Mouse (Mus musculus) stomach, embryonic 14.5 days (tissue): ENCODE measurements around the gene Fcgr1. TPM values are rescaled to one million over a fixed set of nuclear protein-coding genes. Genes with fewer than 3 reads are reported as not detected.
A peak's percentile ranks its signal among the peaks of the same experiment; 100 is the strongest.

Experiments
- ATAC-seq: fragments of 200-750 bp; cut with Nextera tagmentation; 2 replicates; pipeline ENCODE4 v1.8.0; 2017; ENCODE audit warnings: low read depth, moderate TSS enrichment; ENCODE audit not compliant: insufficient number of reproducible peaks, insufficient read depth, low FRiP score
- H3K27ac ChIP-seq: fragments of 300-500 bp; sonication (generic); 2 replicates; pipeline ENCODE4 v1.5.1; 2014; ENCODE audit warnings: mild to moderate bottlenecking, low read length, moderate library complexity, mixed read lengths
- H3K27me3 ChIP-seq: fragments of 300-500 bp; sonication (generic); 2 replicates; pipeline ENCODE4 v1.6.1; 2014; ENCODE audit warnings: low read length, control low read depth, mixed read lengths; ENCODE audit not compliant: control insufficient read depth, insufficient read depth
- H3K36me3 ChIP-seq: fragments of 300-500 bp; sonication (generic); 2 replicates; pipeline ENCODE4 v1.6.1; 2014; ENCODE audit warnings: mild to moderate bottlenecking, control low read depth, low read length, moderate library complexity, mixed read lengths; ENCODE audit not compliant: control insufficient read depth, insufficient read depth
- H3K4me1 ChIP-seq: fragments of 300-500 bp; sonication (generic); 2 replicates; pipeline ENCODE4 v1.6.1; 2014; ENCODE audit warnings: low read length, control low read depth, mixed read lengths; ENCODE audit not compliant: control insufficient read depth, insufficient read depth
- H3K4me2 ChIP-seq: fragments of 300-500 bp; sonication (generic); replicated peaks from 2 replicates; pipeline ENCODE4 v1.6.1; 2014; ENCODE audit warnings: low read depth, low read length, control low read depth
- H3K4me3 ChIP-seq: fragments of 300-500 bp; sonication (generic); 2 replicates; pipeline ENCODE4 v1.5.1; 2014; ENCODE audit warnings: low read depth, low read length, control low read depth
- H3K9ac ChIP-seq: fragments of 300-500 bp; sonication (generic); replicated peaks from 2 replicates; pipeline ENCODE4 v1.6.1; 2014; ENCODE audit warnings: low read depth, mild to moderate bottlenecking, control low read depth, low read length, moderate library complexity, mixed read lengths
- H3K9me3 ChIP-seq: fragments of 300-500 bp; sonication (generic); 2 replicates; pipeline ENCODE4 v1.6.1; 2016; ENCODE audit warnings: low read depth, low read length, control low read depth; ENCODE audit not compliant: control insufficient read depth
- WGBS: fragments of 180-500 bp; shearing (Covaris S2); extraction: QIAGEN DNeasy Blood & Tissue Kit; methylation state at CpG from one replicate; pipeline ENCODE4 v1.1.7; 2014; 5-methylcytosine and 5-hydroxymethylcytosine counted together
- polyA plus RNA-seq: library from polyadenylated mRNA; unstranded; fragments of >200 nt; fragmentation: Nextera tagmentation; extraction: Ambion mirVana; gene quantifications from 2 replicates; pipeline ENCODE4 v1.2.1, GENCODE M21; 2014

The Fcgr1 gene
- polyA plus RNA-seq, 1 experiment from 2014 or later: 3.8 TPM

GRCm38 (mm10) chr3:96255926-96256593 is 37.7 kb downstream of the Fcgr1 start:
- 0 out of 2 replicates have a peak, but pooled peaks cover 8% of the 10 kb centered on the region for H3K4me1 ChIP-seq
- H3K27ac ChIP-seq: 0 out of 2 replicates have a peak overlapping the region, but pooled peaks have one; percentile 6
- 54% methylated on average over 5 of the region's 5 CpGs for WGBS
- H3K9me3 ChIP-seq: no peaks in the 10 kb centered on the region
- H3K36me3 ChIP-seq: no peaks in the 10 kb centered on the region
- no peak for ATAC-seq
- H3K4me2 ChIP-seq: no peak overlapping the region
- no peak overlapping the region for H3K4me3 ChIP-seq
- H3K27me3 ChIP-seq: no peaks in the 10 kb centered on the region
- H3K9ac ChIP-seq: no peak overlapping the region

DNA sequence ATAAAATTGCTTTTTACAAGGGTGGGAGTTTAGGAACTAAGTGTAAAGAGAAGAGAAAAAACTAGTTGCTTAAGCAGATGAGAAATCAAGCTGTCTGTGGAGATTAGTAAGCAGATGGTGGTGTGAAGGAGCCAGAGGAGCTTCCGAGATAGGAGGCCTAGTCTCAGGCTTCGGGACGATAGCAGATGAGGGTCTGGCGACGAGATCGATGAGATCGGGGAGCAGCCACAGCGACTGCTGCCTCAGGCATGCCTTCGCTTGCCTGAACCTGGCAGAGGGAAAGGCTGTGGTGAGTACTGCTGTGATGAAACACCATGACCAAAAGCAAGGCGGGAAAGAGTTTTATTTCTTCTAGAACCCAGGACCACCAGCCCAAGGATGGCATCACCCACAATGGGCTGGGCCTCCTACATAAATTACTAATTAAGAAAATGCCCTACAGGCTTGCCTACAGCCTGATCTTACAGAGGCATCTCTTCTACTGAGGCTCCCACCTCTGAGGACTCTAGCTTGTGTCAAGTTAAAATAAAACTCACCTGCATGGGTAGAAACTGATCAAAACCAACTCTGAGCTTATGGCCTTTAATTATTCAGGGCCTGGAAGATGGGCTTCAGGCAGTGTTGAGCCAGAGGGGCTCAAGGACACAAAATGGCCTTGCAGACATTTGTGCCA is 39.0 kb downstream of the Fcgr1 start:
- 0 out of 2 replicates have a peak, but pooled peaks cover 8% of the 10 kb centered on the region for H3K4me1 ChIP-seq
- no peaks in the 10 kb centered on the region for H3K27me3 ChIP-seq
- H3K9me3 ChIP-seq: no peaks in the 10 kb centered on the region
- no peak overlapping the region for H3K4me2 ChIP-seq
- H3K36me3 ChIP-seq: no peaks in the 10 kb centered on the region
- no peak overlapping the region for H3K4me3 ChIP-seq
- H3K27ac ChIP-seq: no peak overlapping the region
- H3K9ac ChIP-seq: no peak overlapping the region
- 57% methylated on average over 10 of the region's 10 CpGs for WGBS
- ATAC-seq: peak; percentile 71; the same call in 1 of the 2 replicates

- no peak for ATAC-seq
Measured at GRCm38 (mm10) chr3:96251787-96252186, 42.0 kb downstream of the Fcgr1 start.

DNA sequence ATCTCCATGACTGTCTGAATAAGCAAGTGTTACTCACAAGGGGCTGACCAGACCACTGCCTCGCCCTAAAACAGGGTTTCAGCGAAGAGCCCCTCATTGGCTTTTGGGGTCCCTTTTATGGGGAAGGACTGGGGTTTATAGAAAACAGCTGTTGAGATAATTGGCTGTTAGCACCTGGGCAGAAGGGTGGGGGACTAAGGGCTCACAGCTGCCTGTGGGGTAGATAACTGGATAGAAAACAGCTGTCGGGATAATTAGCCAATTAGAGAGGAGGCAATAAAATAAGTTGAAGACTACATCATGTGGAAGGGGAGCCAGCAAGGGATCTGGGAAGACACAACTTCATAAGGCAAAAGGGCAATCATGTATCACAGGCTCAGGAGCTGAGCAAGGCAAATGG is 42.9 kb downstream of the Fcgr1 start:
- Histone ChIP-seq H3K9me3 (no peaks in the 10 kb centered on the region), H3K4me1 (peaks cover 8% of the 10 kb centered on the region; the same call in 1 of the 2 replicates), H3K4me3 (no peak overlapping the region), H3K27me3 (no peaks in the 10 kb centered on the region), H3K9ac (no peak overlapping the region), H3K27ac (no peak overlapping the region), H3K4me2 (no peak overlapping the region), H3K36me3 (no peaks in the 10 kb centered on the region)
- 61% methylated on average over 3 of the region's 3 CpGs for WGBS
- ATAC-seq: no peak

More at GRCm38 (mm10) chr3:96251787-96252186, 42.0 kb downstream of the Fcgr1 start:
- no peak overlapping the region for H3K9ac ChIP-seq
- H3K4me2 ChIP-seq: no peak overlapping the region
- no peaks in the 10 kb centered on the region for H3K27me3 ChIP-seq
- 89% methylated on average over 3 of the region's 3 CpGs for WGBS
- no peaks in the 10 kb centered on the region for H3K36me3 ChIP-seq
- peaks cover 15% of the 10 kb centered on the region; the same call in 1 of the 2 replicates for H3K4me1 ChIP-seq
- no peak overlapping the region for H3K4me3 ChIP-seq
- no peak overlapping the region for H3K27ac ChIP-seq
- no peaks in the 10 kb centered on the region for H3K9me3 ChIP-seq

GRCm38 (mm10) chr3:96249034-96249345 is 44.8 kb downstream of the Fcgr1 start:
- no peak overlapping the region for H3K9ac ChIP-seq
- no peaks in the 10 kb centered on the region for H3K27me3 ChIP-seq
- ATAC-seq: no peak
- H3K4me1 ChIP-seq: peaks cover 12% of the 10 kb centered on the region; the same call in 1 of the 2 replicates
- H3K4me2 ChIP-seq: peak overlapping the region; percentile 49
- H3K27ac ChIP-seq: no peak overlapping the region
- H3K36me3 ChIP-seq: no peaks in the 10 kb centered on the region
- H3K4me3 ChIP-seq: peak overlapping the region; percentile 33; the same call in 1 of the 2 replicates
- H3K9me3 ChIP-seq: no peaks in the 10 kb centered on the region
- WGBS: 42% methylated on average over 4 of the region's 4 CpGs

DNA sequence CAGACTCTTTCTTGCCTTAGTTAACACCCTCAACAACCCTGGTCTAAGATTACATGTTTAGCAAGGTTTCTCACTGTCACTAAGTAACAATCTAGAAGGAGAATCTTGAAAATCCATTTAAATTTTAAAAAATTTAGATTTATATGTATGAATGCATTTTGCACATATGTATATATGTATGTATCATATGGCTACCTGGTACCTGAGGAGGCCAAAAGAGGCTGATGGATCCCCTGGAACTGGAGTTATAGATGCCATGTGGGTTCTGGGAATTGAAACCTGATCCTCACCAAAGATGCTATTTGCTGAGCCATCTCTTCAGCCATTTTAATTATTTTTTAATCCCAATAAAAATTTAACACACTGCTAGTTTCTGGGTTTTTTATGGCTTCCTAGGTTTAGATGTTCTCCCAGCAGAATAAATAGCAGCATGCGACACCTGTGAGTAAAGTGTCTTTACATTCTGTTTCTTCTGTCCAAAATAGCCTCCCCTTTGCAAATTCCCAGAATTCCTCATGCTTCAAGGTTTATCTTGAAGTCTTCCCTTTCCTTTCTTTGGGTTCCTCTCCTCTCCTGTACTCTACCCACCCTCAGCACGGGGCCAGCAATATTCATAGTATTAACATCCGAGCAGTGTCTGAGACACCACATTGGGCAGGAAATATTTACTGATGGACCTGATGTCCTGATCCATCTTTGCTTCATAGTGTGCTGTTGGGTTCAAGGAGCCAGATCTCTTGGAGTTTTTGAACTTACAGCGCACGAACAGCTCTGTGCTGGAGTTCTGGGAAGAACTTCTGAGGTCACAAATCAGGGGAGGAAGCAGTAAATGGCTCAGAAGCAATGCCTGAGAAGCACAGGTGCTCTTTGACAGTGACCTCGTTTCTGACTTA is 45.4 kb downstream of the Fcgr1 start:
- Histone ChIP-seq H3K27ac (no peak overlapping the region), H3K4me2 (peak overlapping the region; percentile 49), H3K4me3 (peak overlapping the region; percentile 33), H3K9ac (peak overlapping the region; percentile 48), H3K9me3 (no peaks in the 10 kb centered on the region), H3K4me1 (peaks cover 16% of the 10 kb centered on the region; the same call in 1 of the 2 replicates), H3K27me3 (no peaks in the 10 kb centered on the region), H3K36me3 (no peaks in the 10 kb centered on the region)
- no peak for ATAC-seq
- WGBS: 38% methylated on average over 6 of the region's 6 CpGs

DNA sequence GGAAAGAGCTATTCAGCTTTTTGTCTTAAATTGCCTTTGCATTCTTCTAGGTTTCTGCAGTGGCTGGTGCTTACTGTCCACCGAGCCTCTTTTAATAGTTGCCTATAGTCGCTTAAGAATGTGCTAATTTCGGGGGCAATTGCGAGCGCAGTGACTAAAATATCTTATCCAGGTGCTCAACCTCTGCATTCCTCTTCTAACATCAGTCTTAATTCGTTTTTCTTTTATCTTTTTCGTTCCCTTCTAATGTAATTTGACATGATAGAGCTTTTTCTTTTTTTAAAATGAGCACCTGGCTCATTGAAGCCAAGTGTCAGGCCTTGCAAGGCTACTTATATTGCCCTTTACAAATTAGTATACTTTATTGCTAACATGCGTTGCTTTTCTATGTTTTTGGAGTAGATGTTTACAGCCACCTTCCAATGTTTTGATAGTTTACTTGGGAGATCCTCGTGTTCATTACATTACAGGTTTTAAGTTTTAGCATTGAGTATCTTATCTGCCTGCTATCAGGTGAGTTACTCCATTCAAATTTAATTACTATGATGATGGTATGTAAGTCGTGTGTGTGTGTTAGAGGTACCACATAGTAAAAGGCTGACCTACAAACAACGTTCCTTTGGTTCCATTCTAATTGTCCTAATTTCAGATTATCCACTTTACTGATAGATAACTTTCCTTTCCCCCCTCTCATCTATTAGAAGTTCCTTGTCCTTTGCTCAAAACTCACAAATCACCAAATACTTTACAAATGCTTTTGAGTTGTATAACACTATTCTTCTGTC is 46.2 kb downstream of the Fcgr1 start:
- Histone ChIP-seq H3K27ac (peak overlapping the region; percentile 35; the same call in 1 of the 2 replicates), H3K9ac (peak overlapping the region; percentile 48), H3K4me2 (peak overlapping the region; percentile 49), H3K36me3 (no peaks in the 10 kb centered on the region), H3K27me3 (no peaks in the 10 kb centered on the region), H3K9me3 (no peaks in the 10 kb centered on the region), H3K4me1 (peaks cover 16% of the 10 kb centered on the region; the same call in 1 of the 2 replicates), H3K4me3 (peak overlapping the region; percentile 33)
- 3% methylated on average over 11 of the region's 11 CpGs for WGBS
- ATAC-seq: no peak
